Mouse (Mus musculus): Measurements from ENCODE around the gene Tmem60. TPM values are rescaled to one million over a fixed set of nuclear protein-coding genes. Genes with fewer than 3 reads are reported as not detected.

Tmem60 gene
- polyA plus RNA-seq, 1 experiment from 2014 or later = 73.0 TPM

- Histone ChIP-seq H3K27me3 (no peaks in the 10 kb centered on the region), H3K9me3 (no peaks in the 10 kb centered on the region), H3K9ac (no peak overlapping the region), H3K4me3 (no peak overlapping the region), H3K4me1 (replicated peaks) (no peaks in the 10 kb centered on the region), H3K27ac (replicated peaks) (no peak overlapping the region), H3K36me3 (no peaks in the 10 kb centered on the region), H3K4me2 (no peak overlapping the region)
- ATAC-seq (ENCODE audit: low read depth) = no peak
- WGBS = 93% methylated on average over 4 of the region's 4 CpGs
Observed at GRCm38 (mm10) chr5:20918967-20919366, 37.0 kb downstream of the Tmem60 start.

DNA sequence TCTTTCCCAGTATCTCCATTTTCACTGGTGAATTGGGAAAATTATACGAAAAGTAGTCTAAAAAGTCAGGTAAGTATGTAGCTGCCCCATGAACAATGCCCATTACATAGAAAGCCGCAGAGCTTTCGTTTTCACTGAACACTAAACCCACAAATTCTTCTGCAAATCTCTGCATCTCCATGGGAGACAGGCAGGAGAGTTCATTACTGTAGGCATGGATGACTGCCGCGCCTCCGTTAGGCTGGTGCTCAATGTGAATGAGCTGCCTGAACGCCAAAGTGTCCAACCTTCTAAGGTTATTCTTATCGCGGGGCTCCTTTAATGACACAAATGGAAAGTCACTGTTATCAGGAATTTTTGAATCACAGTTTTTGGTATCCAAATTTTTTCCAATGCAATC, 37.6 kb downstream of the Tmem60 start:
- Histone ChIP-seq H3K9me3 (no peaks in the 10 kb centered on the region), H3K27ac (replicated peaks) (no peak overlapping the region), H3K4me2 (no peak overlapping the region), H3K4me3 (no peak overlapping the region), H3K4me1 (replicated peaks) (no peaks in the 10 kb centered on the region), H3K9ac (no peak overlapping the region), H3K27me3 (no peaks in the 10 kb centered on the region), H3K36me3 (no peaks in the 10 kb centered on the region)
- 63% methylated on average over 9 of the region's 9 CpGs for WGBS
- ATAC-seq (ENCODE audit: low read depth) = no peak

DNA sequence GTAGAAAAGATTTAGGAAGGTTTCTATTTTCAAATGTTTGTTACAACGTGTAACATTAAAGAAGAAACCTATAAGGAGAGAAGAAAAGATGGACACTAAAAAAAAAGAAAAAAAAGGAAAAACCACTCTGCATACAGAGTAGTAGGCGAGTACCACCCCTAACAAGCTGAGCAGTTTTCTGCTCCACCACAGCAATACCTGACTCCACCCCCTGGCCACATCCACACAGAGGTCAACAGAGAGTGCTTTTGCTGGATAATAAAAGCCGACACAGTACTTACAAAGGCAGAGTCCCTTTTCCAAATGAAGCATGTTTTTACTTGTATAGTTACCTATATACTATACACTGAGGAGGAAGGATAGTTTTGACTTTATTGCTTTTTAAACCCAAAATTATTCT, 42.6 kb downstream of the Tmem60 start:
- Histone ChIP-seq H3K9ac (no peak overlapping the region), H3K4me2 (no peak overlapping the region), H3K36me3 (no peaks in the 10 kb centered on the region), H3K9me3 (no peaks in the 10 kb centered on the region), H3K27ac (replicated peaks) (no peak overlapping the region), H3K4me1 (replicated peaks) (no peaks in the 10 kb centered on the region), H3K27me3 (no peaks in the 10 kb centered on the region), H3K4me3 (no peak overlapping the region)
- WGBS = 62% methylated on average over 3 of the region's 3 CpGs
- ATAC-seq (ENCODE audit: low read depth) = no peak

DNA sequence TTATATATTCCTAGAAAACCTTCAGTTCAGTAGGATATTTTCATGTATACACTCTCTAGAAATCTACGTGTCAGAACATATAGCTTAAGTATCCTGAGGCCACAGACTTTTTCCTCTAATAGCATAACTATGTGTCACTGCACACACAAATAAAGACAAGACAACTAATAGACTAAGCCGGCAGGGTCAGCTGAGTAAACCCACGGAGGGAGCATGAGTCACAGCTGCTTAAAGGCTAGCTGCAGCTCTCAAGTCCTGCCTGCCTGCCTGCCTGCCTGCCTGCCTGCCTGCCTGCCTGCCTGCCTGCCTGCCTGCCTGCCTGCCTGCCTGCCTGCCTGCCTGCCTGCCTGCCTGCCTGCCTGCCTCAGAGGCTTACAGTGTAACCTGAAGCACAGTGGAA, 43.5 kb downstream of the Tmem60 start:
- 80% methylated on average over 3 of the region's 3 CpGs for WGBS
- 0 out of 2 replicates have a peak, but pooled peaks cover 2% of the 10 kb centered on the region for H3K4me1 ChIP-seq (replicated peaks)
- no peaks in the 10 kb centered on the region for H3K27me3 ChIP-seq
- no peak overlapping the region for H3K4me3 ChIP-seq
- no peak overlapping the region for H3K4me2 ChIP-seq
- no peak for ATAC-seq (ENCODE audit: low read depth)
- no peaks in the 10 kb centered on the region for H3K9me3 ChIP-seq
- no peak overlapping the region for H3K27ac ChIP-seq (replicated peaks)
- no peaks in the 10 kb centered on the region for H3K36me3 ChIP-seq
- no peak overlapping the region for H3K9ac ChIP-seq

DNA sequence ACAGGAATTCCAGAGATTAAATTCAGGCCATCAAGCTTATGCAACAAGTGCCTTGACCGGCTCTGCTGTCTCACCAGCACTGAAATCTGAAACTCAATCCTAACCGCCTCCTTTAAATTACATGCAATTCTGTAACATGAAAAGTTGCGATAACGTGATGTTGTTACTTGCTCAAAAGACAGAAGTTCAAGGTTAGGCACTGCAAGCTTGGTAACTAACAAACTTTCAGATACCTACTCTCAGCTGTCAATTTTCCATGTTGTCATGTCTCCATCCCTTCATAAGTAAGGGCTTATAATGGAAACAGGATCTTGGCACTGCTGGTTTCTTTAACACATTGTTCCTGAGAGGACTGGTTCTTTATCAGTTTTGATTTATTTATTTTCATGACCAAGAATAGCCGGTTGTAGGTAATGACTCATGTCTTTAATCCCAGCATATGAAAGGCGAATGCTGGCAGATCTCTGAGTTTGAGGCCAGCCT, 47.7 kb downstream of the Tmem60 start:
- no peak for ATAC-seq (ENCODE audit: low read depth)
- H3K36me3 ChIP-seq = no peaks in the 10 kb centered on the region
- H3K27me3 ChIP-seq = no peaks in the 10 kb centered on the region
- no peak overlapping the region for H3K9ac ChIP-seq
- WGBS = 84% methylated on average over 6 of the region's 6 CpGs
- no peak overlapping the region for H3K4me3 ChIP-seq
- H3K4me1 ChIP-seq (replicated peaks) = peaks cover 10% of the 10 kb centered on the region; the same call in 1 of the 2 replicates
- H3K9me3 ChIP-seq = no peaks in the 10 kb centered on the region
- H3K4me2 ChIP-seq = no peak overlapping the region
- H3K27ac ChIP-seq (replicated peaks) = no peak overlapping the region

DNA sequence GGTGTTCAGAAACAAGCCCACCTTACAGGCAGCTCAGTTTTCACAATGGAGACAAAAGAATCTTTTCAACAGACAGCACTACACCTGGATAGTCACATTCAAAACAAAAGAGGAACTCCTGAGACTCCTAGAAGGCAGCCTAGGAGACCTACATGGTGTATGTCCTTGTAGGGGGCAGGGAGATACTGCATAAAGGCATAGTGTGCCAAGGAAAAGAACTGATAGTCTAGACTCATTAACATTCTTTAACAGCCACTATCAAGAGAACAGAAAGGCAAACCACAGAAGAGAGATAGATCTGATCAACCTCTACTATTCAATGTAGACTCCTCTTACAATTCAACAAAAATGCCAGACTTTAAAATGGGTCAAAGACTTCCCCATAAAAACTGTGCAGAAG, 48.4 kb downstream of the Tmem60 start:
- no peaks in the 10 kb centered on the region for H3K9me3 ChIP-seq
- H3K27ac ChIP-seq (replicated peaks) = no peak overlapping the region
- no peak overlapping the region for H3K9ac ChIP-seq
- H3K4me1 ChIP-seq (replicated peaks) = peaks cover 10% of the 10 kb centered on the region; the same call in 1 of the 2 replicates
- H3K4me3 ChIP-seq = no peak overlapping the region
- H3K36me3 ChIP-seq = no peaks in the 10 kb centered on the region
- H3K27me3 ChIP-seq = no peaks in the 10 kb centered on the region
- H3K4me2 ChIP-seq = no peak overlapping the region
- ATAC-seq (ENCODE audit: low read depth) = no peak

- peaks cover 10% of the 10 kb centered on the region; the same call in 1 of the 2 replicates for H3K4me1 ChIP-seq (replicated peaks)
- no peaks in the 10 kb centered on the region for H3K36me3 ChIP-seq
- H3K9ac ChIP-seq = no peak overlapping the region
- H3K4me3 ChIP-seq = no peak overlapping the region
- H3K27ac ChIP-seq (replicated peaks) = no peak overlapping the region
- no peaks in the 10 kb centered on the region for H3K27me3 ChIP-seq
- no peak for ATAC-seq (ENCODE audit: low read depth)
- H3K9me3 ChIP-seq = no peaks in the 10 kb centered on the region
- no peak overlapping the region for H3K4me2 ChIP-seq
- WGBS = 88% methylated on average over 3 of the region's 3 CpGs
Observed at GRCm38 (mm10) chr5:20931300-20931699, 49.3 kb downstream of the Tmem60 start.

- H3K4me1 ChIP-seq (replicated peaks) = peaks cover 10% of the 10 kb centered on the region; the same call in 1 of the 2 replicates
- H3K4me3 ChIP-seq = no peak overlapping the region
- H3K4me2 ChIP-seq = no peak overlapping the region
- no peaks in the 10 kb centered on the region for H3K36me3 ChIP-seq
- no peaks in the 10 kb centered on the region for H3K9me3 ChIP-seq
- no peak overlapping the region for H3K27ac ChIP-seq (replicated peaks)
- H3K9ac ChIP-seq = no peak overlapping the region
- WGBS = 85% methylated on average over 3 of the region's 3 CpGs
- no peaks in the 10 kb centered on the region for H3K27me3 ChIP-seq
- ATAC-seq (ENCODE audit: low read depth) = no peak
Observed at GRCm38 (mm10) chr5:20932585-20932984, 50.6 kb downstream of the Tmem60 start.

- H3K9ac ChIP-seq = no peak overlapping the region
- no peaks in the 10 kb centered on the region for H3K9me3 ChIP-seq
- no peak overlapping the region for H3K4me3 ChIP-seq
- ATAC-seq (ENCODE audit: low read depth) = no peak
- no peaks in the 10 kb centered on the region for H3K27me3 ChIP-seq
- 72% methylated on average over 5 of the region's 5 CpGs for WGBS
- no peak overlapping the region for H3K4me2 ChIP-seq
- H3K27ac ChIP-seq (replicated peaks) = no peak overlapping the region
- peaks cover 22% of the 10 kb centered on the region for H3K4me1 ChIP-seq (replicated peaks)
- H3K36me3 ChIP-seq = no peaks in the 10 kb centered on the region
Observed at GRCm38 (mm10) chr5:20935934-20936333, 53.9 kb downstream of the Tmem60 start.

Other genes with a start within 250 kb of the Tmem60 start
- 25.3 and 26.2 TPM in 2 replicates for gene Phtf2, start 67 bp upstream of the Tmem60 start, polyA plus RNA-seq (2015; fragmentation: Nextera tagmentation; extraction: Ambion mirVana)
- gene Rsbn1l, start 74.2 kb downstream of the Tmem60 start, polyA plus RNA-seq (2015; fragmentation: Nextera tagmentation; extraction: Ambion mirVana) = 4.8 and 6.2 TPM in 2 replicates
- gene Ptpn12, start 173.7 kb downstream of the Tmem60 start, polyA plus RNA-seq (2015; fragmentation: Nextera tagmentation; extraction: Ambion mirVana) = 24.9 and 26.1 TPM in 2 replicates

All from neural tube, embryonic 13.5 days (tissue).